In the genomic region with DNA sequence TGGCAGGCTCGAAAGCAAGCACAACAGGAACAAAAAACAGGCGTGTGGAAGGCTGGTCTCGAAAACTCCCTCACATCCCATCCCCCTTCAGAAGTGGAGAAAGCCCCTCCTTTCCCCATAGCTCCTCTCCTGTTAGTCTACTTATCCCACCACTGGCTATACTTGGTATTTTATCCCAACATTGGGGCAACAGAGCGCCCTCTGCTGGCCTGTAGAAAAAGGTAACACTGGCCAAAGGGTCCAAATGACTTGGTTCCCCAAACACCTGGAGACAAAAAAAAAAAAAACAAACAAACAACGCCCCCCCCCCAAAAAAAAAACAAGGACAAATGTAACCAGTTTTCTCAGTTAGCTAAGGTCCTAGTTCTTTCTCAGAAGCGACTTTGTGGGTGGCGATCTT, we compare ENCODE assay signal across 10 mouse cellular contexts. TPM values are rescaled to one million over a fixed set of nuclear protein-coding genes. Genes with fewer than 3 reads are reported as not detected.
A peak's percentile ranks its signal among the peaks of the same experiment; 100 is the strongest.
DNase-seq lines count a peak whose midpoint lies in the region; ATAC-seq lines count a peak whose summit lies in the region.
"Had no signal": no experiment of that assay in that cellular context is flagged by ENCODE, and none has a peak within 500 bp of the region (broad histone marks: within the 10 kb centered on the region; RNA-seq: fewer than 3 reads in every experiment).

No protein-coding gene starts in this region.

- no peak overlapping the region for H3K4me2 ChIP-seq in liver, embryonic 12.5 days
- H3K4me2 ChIP-seq: embryonic facial prominence, embryonic 12.5 days; heart, embryonic 15.5 days had no signal

- H3K27me3 ChIP-seq in liver, embryonic 12.5 days (replicated peaks): 0 out of 2 replicates have a peak, but pooled peaks cover under 1% of the 10 kb centered on the region
- H3K27me3 ChIP-seq: embryonic facial prominence, embryonic 12.5 days; heart, embryonic 15.5 days had no signal

- no peaks in the 10 kb centered on the region for H3K36me3 ChIP-seq in liver, embryonic 12.5 days
- H3K36me3 ChIP-seq: embryonic facial prominence, embryonic 12.5 days; heart, embryonic 15.5 days had no signal

- H3K9me3 ChIP-seq in liver, embryonic 12.5 days (replicated peaks): no peaks in the 10 kb centered on the region
- H3K9me3 ChIP-seq: embryonic facial prominence, embryonic 12.5 days; heart, embryonic 15.5 days had no signal

- no peak overlapping the region for H3K9ac ChIP-seq in liver, embryonic 12.5 days
- H3K9ac ChIP-seq: embryonic facial prominence, embryonic 12.5 days; heart, embryonic 15.5 days had no signal

- whole genome bisulfite sequencing in liver, embryonic 12.5 days (ENCODE audit: insufficient replicate concordance): 39% methylated on average over 7 of the region's 7 CpGs

- H3K4me1 ChIP-seq in liver, embryonic 12.5 days: no peaks in the 10 kb centered on the region
- H3K4me1 ChIP-seq: embryonic facial prominence, embryonic 12.5 days; heart, embryonic 15.5 days had no signal

- peak; percentile 36 for DNase-seq in embryo, embryonic 10 days (ENCODE audit: low spot score)
- no peak for DNase-seq in embryo, embryonic 11 days
- peak; percentile 13 for DNase-seq in liver
- DNase-seq in A20 (ENCODE audit: low read depth, low spot score): peak; percentile 35
- DNase-seq in brain, adult 2 months (ENCODE audit: low read depth, low spot score): peak; percentile 12
- no peak for DNase-seq in frontal cortex, postnatal 36 days (ENCODE audit: low spot score in 2 of 2)
- DNase-seq in MN1 (ENCODE audit: low spot score): no peak

- no peak for ATAC-seq in liver, embryonic 12.5 days

- H3K4me3 ChIP-seq in liver, embryonic 12.5 days: no peak overlapping the region
- H3K4me3 ChIP-seq: embryonic facial prominence, embryonic 12.5 days; heart, embryonic 15.5 days had no signal

- no peak overlapping the region for H3K27ac ChIP-seq in liver, embryonic 12.5 days
- H3K27ac ChIP-seq: embryonic facial prominence, embryonic 12.5 days; heart, embryonic 15.5 days had no signal

RNA-seq across cellular contexts. Expression of gene Tmem30b, which starts 13.9 kb away (rescaled TPM):
- polyA plus RNA-seq in liver, embryonic 12.5 days (2016; fragmentation: Nextera tagmentation; extraction: Ambion mirVana): 0.60 and 0.87 TPM in 2 replicates

RNA-seq across cellular contexts. Expression of gene Prkch, which starts 24.5 kb away (rescaled TPM):
- 4.8 and 5.0 TPM in 2 replicates for polyA plus RNA-seq in liver, embryonic 12.5 days (2016; fragmentation: Nextera tagmentation; extraction: Ambion mirVana)

Comparison
In these comparisons a context has a peak if more than half of its experiments do, and no peak if none do; other contexts are left out.
1. DNase-seq: peak in embryo, embryonic 10 days (single experiment), liver (single experiment), A20 (single experiment) and brain, adult 2 months (single experiment); none in embryo, embryonic 11 days (single experiment), frontal cortex, postnatal 36 days (0 of 2) and MN1 (single experiment).